Mouse (Mus musculus) forebrain, embryonic 11.5 days (tissue): ENCODE measurements around the gene Ophn1. TPM values are rescaled to one million over a fixed set of nuclear protein-coding genes. Genes with fewer than 3 reads are reported as not detected.

ENCODE experiments used
- ATAC-seq: fragments of 200-750 bp; cut with Nextera tagmentation; replicated peaks from 2 replicates; pipeline ENCODE4 v1.8.0; 2017; ENCODE audit warnings: moderate TSS enrichment; ENCODE audit not compliant: low FRiP score
- DNase-seq: peaks from one replicate; pipeline ENCODE4 v3.0.0-alpha.2; 2017; ENCODE audit warnings: low spot score
- H3K27ac ChIP-seq: fragments of 300-500 bp; sonication (generic); 2 replicates; pipeline ENCODE4 v1.5.1; 2014; ENCODE audit warnings: low read depth, low read length
- H3K27me3 ChIP-seq: fragments of 300-500 bp; sonication (generic); 2 replicates; pipeline ENCODE4 v1.6.1; 2014; ENCODE audit warnings: mild to moderate bottlenecking, low read length, mixed read lengths; ENCODE audit not compliant: control insufficient read depth, insufficient read depth
- H3K36me3 ChIP-seq: fragments of 300-500 bp; sonication (generic); 2 replicates; pipeline ENCODE4 v1.6.1; 2014; ENCODE audit warnings: mild to moderate bottlenecking, low read length, moderate library complexity, mixed read lengths; ENCODE audit not compliant: control insufficient read depth, insufficient read depth
- H3K4me1 ChIP-seq: fragments of 300-500 bp; sonication (generic); replicated peaks from 2 replicates; pipeline ENCODE4 v1.6.1; 2014; ENCODE audit warnings: low read length, mixed read lengths; ENCODE audit not compliant: control insufficient read depth, insufficient read depth
- H3K4me2 ChIP-seq: fragments of 300-500 bp; sonication (generic); 2 replicates; pipeline ENCODE4 v1.6.1; 2014; ENCODE audit warnings: low read depth, mild to moderate bottlenecking, low read length, moderate library complexity, mixed read lengths; ENCODE audit not compliant: severe bottlenecking
- H3K4me3 ChIP-seq: fragments of 300-500 bp; sonication (generic); 2 replicates; pipeline ENCODE4 v1.5.1; 2014; ENCODE audit warnings: low read depth, low read length
- H3K9ac ChIP-seq: fragments of 300-500 bp; sonication (generic); 2 replicates; pipeline ENCODE4 v1.6.1; 2014; ENCODE audit warnings: low read length
- H3K9me3 ChIP-seq: fragments of 300-500 bp; sonication (generic); 2 replicates; pipeline ENCODE4 v1.6.1; 2016; ENCODE audit warnings: low read length, mixed read lengths; ENCODE audit not compliant: control insufficient read depth
- WGBS: fragments of 180-500 bp; shearing (Covaris S2); extraction: QIAGEN DNeasy Blood & Tissue Kit; methylation state at CpG from one replicate; pipeline ENCODE4 v1.1.7; 2014; 5-methylcytosine and 5-hydroxymethylcytosine counted together
- polyA plus RNA-seq: library from polyadenylated mRNA; unstranded; fragments of >200 nt; fragmentation: Nextera tagmentation; extraction: Ambion mirVana; gene quantifications from 2 replicates; pipeline ENCODE4 v1.2.1, GENCODE M21; 2014

Gene Ophn1
- polyA plus RNA-seq, 1 experiment from 2014 or later = 20.5 TPM

DNA sequence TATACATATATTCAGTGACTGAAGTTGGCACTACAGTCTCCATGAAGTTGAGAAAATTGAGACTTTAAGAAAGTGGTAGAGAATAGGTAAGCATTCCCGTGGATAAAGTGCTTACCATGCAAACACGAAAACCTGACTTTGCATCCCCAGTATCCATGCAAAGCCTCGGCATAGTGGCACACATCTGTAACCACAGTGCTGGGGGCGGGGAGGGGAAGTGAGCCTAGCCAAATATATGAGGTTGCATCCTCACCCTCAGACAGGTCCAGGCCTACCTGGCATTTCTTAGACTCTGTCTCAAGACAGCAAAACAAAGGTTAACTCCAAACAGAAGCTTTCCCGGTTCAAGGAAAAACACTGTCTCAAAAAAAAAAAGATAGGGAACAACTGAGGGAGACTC is 21.7 kb downstream of the Ophn1 start:
- Histone ChIP-seq H3K9me3 (no peaks in the 10 kb centered on the region), H3K36me3 (no peaks in the 10 kb centered on the region), H3K4me1 (no peaks in the 10 kb centered on the region), H3K27ac (no peak overlapping the region), H3K4me3 (no peak overlapping the region), H3K27me3 (peaks cover 2% of the 10 kb centered on the region; the same call in 1 of the 2 replicates), H3K9ac (no peak overlapping the region), H3K4me2 (no peak overlapping the region)
- ATAC-seq (no peak), DNase-seq (no peak)
- WGBS = 84% methylated on average over 5 of the region's 5 CpGs

DNA sequence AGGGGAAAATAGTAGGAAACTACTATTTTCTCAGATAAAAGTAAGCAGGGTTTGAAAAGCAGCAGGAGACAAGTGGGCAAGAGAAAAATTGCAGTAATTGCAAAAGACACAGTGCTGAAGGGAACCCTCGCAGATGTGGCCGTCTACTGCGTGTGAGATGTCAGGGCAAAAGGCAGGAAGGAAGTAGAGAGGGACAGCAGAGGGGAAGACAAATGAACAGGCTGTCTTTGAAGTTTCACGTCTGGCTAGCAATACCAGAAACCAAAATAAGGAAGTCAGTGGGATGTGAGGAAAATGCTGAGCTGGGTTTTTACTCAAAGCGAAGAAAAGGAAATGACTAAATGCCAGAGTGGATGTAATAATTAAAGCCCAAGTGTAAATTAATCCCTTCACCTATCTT is 30.7 kb downstream of the Ophn1 start:
- H3K4me2 ChIP-seq = no peak overlapping the region
- H3K4me1 ChIP-seq = no peaks in the 10 kb centered on the region
- no peaks in the 10 kb centered on the region; the same call in 1 of the 2 replicates for H3K27me3 ChIP-seq
- ATAC-seq (no peak), DNase-seq (no peak)
- H3K4me3 ChIP-seq = no peak overlapping the region
- WGBS = 79% methylated on average over 5 of the region's 5 CpGs
- no peak overlapping the region for H3K9ac ChIP-seq
- H3K36me3 ChIP-seq = no peaks in the 10 kb centered on the region
- H3K9me3 ChIP-seq = no peaks in the 10 kb centered on the region
- H3K27ac ChIP-seq = no peak overlapping the region

DNA sequence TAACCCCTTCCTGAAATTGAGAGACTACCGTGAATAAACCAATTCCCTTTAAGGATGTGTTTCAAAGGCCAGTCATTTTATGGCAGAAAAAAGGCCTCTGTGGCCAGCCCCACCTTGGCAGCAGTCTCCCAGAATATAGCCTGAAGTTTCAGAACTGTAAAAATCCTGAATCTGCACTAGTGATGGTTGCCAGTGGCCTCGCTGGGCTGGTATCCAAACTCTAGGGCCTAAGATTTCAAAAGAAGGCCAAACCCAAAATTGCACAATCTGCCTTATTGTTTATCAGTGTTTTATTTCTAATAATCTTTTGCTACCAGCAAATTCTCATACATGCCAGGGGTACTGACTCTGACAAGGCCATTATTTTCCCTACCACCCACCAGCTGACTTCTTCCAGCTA is 34.8 kb downstream of the Ophn1 start:
- H3K4me1 ChIP-seq = no peaks in the 10 kb centered on the region
- H3K4me2 ChIP-seq = no peak overlapping the region
- 88% methylated on average over 2 of the region's 2 CpGs for WGBS
- ATAC-seq (no peak), DNase-seq (no peak)
- no peaks in the 10 kb centered on the region; the same call in 1 of the 2 replicates for H3K27me3 ChIP-seq
- no peak overlapping the region for H3K4me3 ChIP-seq
- H3K36me3 ChIP-seq = no peaks in the 10 kb centered on the region
- H3K27ac ChIP-seq = no peak overlapping the region
- H3K9me3 ChIP-seq = no peaks in the 10 kb centered on the region
- H3K9ac ChIP-seq = no peak overlapping the region

DNA sequence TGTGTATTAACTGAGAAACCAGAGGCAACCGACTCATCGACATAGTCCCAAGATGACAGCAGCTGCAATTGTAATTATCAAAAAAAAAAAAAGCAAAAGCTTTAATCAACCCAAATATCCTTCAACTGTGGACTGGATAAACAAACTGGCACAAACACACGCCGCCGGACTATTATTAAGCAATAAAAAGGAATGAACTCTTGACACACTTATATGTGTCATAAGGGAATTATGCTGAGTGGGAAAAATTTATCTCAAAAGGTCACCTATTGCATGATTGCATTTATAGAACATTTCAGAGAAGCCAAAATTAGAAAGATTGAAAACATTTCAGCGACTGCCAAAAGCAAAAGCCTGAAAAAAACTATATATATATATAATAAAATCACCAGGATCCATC is 40.0 kb downstream of the Ophn1 start:
- ATAC-seq (no peak), DNase-seq (no peak)
- H3K9ac ChIP-seq = no peak overlapping the region
- H3K4me3 ChIP-seq = no peak overlapping the region
- WGBS = 92% methylated on average over 6 of the region's 6 CpGs
- no peak overlapping the region for H3K27ac ChIP-seq
- H3K27me3 ChIP-seq = no peaks in the 10 kb centered on the region; the same call in 1 of the 2 replicates
- H3K36me3 ChIP-seq = no peaks in the 10 kb centered on the region
- H3K4me2 ChIP-seq = no peak overlapping the region
- no peaks in the 10 kb centered on the region for H3K4me1 ChIP-seq
- H3K9me3 ChIP-seq = no peaks in the 10 kb centered on the region

DNA sequence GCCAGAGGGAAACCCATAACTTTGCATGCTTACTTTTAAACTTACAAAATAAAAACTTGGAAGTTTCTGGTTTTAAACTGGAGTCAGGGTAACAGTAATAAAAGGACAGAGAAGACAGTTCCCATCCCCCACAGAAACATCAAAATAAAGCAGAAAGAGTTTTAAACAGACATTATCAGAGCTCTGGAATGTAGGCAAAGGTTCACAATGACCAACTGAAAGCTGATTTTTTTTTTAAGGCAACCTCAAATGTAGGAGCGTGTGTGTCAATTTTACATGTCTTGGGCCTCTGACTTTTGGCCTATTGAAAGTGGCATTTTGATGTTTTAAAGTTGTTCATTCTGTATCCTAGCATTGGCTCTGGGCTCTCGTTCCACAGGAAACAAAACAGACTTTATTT is 49.2 kb downstream of the Ophn1 start:
- Histone ChIP-seq H3K4me1 (no peaks in the 10 kb centered on the region), H3K4me2 (no peak overlapping the region), H3K4me3 (no peak overlapping the region), H3K27me3 (no peaks in the 10 kb centered on the region), H3K9me3 (no peaks in the 10 kb centered on the region), H3K27ac (no peak overlapping the region), H3K9ac (no peak overlapping the region), H3K36me3 (no peaks in the 10 kb centered on the region)
- DNase-seq (no peak), ATAC-seq (no peak)
- 79% methylated on average over 2 of the region's 2 CpGs for WGBS

DNA sequence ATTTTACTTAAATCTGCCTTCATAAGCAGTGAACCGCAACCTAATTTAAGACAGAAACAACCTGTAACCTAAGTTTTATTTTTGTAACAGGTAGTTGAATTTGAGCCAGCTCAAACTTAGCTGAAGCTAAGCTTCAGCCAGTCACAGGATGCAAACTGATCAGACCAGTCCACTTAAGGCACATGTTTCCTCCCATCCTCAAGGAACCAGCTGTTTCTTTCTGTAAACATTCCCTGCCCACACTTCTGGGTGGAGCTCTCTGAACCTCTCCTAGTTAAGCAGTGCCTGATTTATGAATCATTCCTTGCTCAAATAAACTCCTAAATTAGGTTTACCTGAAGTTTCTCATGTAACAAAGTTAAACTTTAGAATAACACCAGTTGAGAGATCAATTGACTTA is 54.8 kb downstream of the Ophn1 start:
- DNase-seq = no peak
- no peaks in the 10 kb centered on the region for H3K27me3 ChIP-seq
- no peaks in the 10 kb centered on the region for H3K9me3 ChIP-seq
- H3K36me3 ChIP-seq = no peaks in the 10 kb centered on the region
- H3K27ac ChIP-seq = no peak overlapping the region
- no peak overlapping the region for H3K4me3 ChIP-seq
- no peak overlapping the region for H3K4me2 ChIP-seq
- no peak overlapping the region for H3K9ac ChIP-seq
- no peak for ATAC-seq
- no peaks in the 10 kb centered on the region for H3K4me1 ChIP-seq
- 94% methylated on average over 1 of the region's 1 CpGs for WGBS

DNA sequence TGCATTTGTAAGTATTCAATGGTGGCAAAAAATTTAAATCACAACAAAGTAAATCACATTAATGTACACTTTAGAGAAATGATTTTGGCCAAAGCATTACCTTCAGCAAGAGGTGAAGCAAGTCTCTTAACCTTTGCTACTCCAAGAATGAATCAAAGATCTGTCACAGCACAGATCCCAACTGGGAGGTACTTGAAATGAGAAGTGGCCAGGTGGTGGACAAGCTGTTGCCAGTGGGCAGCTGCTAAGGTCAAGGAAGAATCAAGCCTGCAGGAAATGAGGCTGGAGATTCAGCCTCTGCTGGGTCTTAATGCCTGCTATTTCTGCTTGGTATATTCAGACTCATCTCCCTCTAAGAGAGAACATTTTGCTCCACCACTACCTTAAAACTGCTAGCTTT is 87.0 kb downstream of the Ophn1 start:
- Histone ChIP-seq H3K4me3 (no peak overlapping the region), H3K9me3 (no peaks in the 10 kb centered on the region), H3K4me2 (no peak overlapping the region), H3K9ac (no peak overlapping the region), H3K36me3 (no peaks in the 10 kb centered on the region), H3K27ac (no peak overlapping the region), H3K4me1 (no peaks in the 10 kb centered on the region), H3K27me3 (no peaks in the 10 kb centered on the region)
- ATAC-seq = no peak
- DNase-seq = no peak

DNA sequence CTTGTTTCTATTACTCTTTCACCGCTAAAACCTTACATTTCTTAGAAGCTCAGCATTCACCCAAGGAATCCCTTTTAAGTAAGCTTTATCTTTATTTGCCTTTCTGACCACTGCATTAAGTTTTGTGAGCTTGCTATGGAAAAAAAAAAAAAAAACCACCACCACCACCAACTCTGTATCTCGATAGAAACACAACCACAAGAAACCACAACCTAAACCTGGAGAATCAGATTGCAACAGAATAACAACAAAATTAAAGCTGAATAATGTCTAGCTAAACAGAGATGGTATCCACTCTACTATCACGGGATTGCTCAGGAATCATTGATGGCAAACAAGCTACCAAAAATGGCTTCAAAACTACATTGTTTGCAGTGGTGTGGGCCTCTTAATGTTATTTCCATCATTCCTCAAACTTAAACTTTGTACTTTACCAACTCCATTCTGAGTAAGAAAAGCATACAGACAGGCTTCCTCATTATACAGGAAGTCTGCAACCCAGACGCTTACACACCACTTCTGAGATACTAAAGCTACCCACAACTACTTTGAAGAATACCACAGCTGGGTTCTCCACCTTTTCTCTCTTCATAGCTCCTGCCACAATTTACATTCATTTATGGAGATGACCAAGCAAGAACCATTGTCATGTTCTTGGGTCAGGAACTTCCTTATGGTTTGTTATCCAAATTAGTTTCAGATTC is 116.4 kb downstream of the Ophn1 start:
- H3K4me3 ChIP-seq = no peak overlapping the region
- no peaks in the 10 kb centered on the region for H3K36me3 ChIP-seq
- no peak overlapping the region for H3K9ac ChIP-seq
- H3K9me3 ChIP-seq = no peaks in the 10 kb centered on the region
- WGBS = 86% methylated on average over 4 of the region's 4 CpGs
- H3K4me2 ChIP-seq = no peak overlapping the region
- no peaks in the 10 kb centered on the region for H3K27me3 ChIP-seq
- DNase-seq = no peak
- no peak overlapping the region for H3K27ac ChIP-seq
- ATAC-seq = no peak
- no peaks in the 10 kb centered on the region for H3K4me1 ChIP-seq

DNA sequence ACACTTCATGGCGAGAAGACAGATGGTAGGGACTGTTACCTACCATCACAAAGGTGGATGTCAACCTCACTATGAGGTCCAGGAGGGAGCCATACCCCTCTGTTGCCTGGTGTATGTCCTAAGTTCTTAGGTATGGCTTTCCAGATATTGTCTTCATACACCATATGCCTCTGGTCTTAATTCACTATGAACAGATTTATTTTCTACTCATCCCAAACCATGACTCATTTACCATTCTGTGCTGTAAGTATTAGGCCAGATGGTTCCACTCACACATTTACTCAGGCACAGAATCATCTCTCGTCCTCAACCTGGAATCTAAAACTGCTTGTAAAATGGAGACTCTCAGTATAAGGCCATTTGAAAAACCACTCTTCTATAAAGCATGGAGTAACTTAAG is 135.7 kb downstream of the Ophn1 start:
- H3K4me3 ChIP-seq = no peak overlapping the region
- H3K4me2 ChIP-seq = no peak overlapping the region
- no peaks in the 10 kb centered on the region for H3K9me3 ChIP-seq
- no peaks in the 10 kb centered on the region for H3K36me3 ChIP-seq
- H3K27me3 ChIP-seq = no peaks in the 10 kb centered on the region; the same call in 1 of the 2 replicates
- no peaks in the 10 kb centered on the region for H3K4me1 ChIP-seq
- ATAC-seq (no peak), DNase-seq (no peak)
- no peak overlapping the region for H3K27ac ChIP-seq
- WGBS = 85% methylated on average over 2 of the region's 2 CpGs
- H3K9ac ChIP-seq = no peak overlapping the region
